Mouse (Mus musculus): ENCODE data around the gene Mindy2.

Gene Mindy2

DNA sequence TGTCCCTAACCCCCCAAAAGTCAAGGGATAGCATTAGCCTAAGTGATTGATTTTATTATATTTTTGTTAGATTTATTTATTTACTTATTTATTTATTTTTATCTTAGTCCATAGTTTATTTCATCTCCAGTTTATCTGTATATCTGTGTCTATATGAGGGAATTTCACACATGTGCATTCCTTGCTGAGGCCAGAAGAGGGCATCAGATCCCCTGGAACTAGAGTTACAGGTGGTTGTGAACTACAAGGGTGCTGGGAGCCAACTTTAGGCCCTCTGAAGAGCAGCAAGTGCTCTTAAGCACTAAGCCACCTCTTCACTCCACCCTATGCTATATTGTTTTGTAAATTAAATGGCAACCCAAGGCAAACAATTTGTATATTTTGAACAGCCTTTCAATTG is 11.1 kb upstream of the Mindy2 start:
- DNase-seq (ENCODE audit: low read depth, low spot score) = no peak

DNA sequence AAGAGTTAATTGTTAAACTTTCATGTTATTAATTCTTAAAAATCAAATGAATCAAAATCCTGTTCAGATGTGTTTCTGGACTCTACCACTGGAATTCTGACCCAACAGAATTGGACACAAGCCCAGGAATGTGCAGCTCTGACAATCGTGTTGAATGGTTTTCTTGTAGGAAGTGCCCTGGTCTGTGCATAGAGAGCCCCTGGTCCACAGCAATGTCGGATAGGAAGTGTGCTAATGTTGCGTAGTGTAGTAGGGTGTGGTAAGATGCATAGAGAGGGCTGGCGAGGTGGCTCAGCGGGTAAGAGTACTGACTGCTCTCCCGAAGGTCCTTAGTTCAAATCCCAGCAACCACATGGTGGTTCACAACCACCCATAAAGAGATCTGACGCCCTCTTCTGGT is 9.8 kb upstream of the Mindy2 start:
- DNase-seq (ENCODE audit: low read depth, low spot score) = peak; percentile 76

- no peak for DNase-seq (ENCODE audit: low read depth, low spot score)
Observed at GRCm38 (mm10) chr9:70665372-70666145, 8.6 kb upstream of the Mindy2 start.

DNA sequence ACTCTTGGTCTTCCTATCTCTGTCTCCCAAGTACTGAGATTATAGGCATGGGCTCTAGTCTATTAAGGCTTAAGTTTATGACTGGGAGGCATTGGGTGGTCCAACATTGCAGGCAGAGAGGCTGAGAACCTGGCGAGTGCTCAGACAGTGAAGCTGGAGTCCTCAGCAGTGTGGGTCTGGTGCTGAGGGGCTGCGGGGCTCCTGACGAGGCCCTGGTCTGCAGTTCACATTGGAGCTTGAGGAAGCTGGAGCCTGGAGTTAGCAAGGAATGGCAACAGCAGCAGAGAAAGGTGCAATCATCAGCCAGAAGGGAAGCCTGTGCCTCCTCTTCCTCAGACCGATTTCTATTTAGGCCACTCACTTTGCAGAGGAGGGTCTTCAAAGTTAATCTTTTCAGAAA is 7.9 kb upstream of the Mindy2 start:
- no peak for DNase-seq (ENCODE audit: low read depth, low spot score)

DNA sequence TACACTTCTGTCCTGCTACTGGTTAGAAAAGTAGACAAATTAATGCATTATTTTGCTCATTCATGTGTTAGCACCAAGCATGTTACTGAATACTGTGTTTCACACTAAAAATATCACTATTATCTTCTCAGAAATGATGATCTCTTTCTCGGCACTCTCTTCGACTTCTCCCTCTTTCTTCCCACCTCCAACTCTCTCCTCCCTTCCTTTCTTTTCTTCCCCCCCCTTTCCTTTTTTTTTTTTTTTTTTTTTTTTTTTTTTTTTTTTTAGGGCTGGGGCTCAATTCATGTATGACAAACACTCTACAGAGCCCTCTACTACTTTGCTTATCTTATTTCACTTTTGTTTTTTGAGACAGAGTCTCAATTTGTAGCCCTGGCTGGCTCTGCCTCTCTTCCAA is 1.3 kb upstream of the Mindy2 start:
- DNase-seq (ENCODE audit: low read depth, low spot score) = no peak

GRCm38 (mm10) chr9:70656130-70657007 is 605 bp downstream of the Mindy2 start, which contains the start of gene Gm10642:
Gene Gm10642, plus strand, starts transcription at chr9:70656251.
- DNase-seq (ENCODE audit: low read depth, low spot score) = peak; percentile 77

DNA sequence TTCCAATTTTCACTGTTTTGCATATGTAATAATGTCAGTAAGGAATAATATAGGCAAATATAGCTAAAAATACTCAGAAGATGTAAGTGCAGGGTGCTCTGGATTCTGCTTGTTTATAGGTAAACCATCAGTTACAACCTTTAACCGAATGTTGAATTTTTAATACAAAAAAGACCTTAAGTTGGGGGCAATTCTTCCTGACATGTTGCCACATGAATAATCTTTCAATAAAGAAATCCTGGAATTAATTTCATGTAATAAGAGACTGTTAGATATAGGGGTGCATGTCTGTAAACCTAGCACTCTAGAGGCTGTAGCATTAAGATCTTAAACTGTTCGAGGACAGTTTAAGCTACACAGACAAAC is 1.2 kb downstream of the Mindy2 start:
- DNase-seq (ENCODE audit: low read depth, low spot score) = no peak

DNA sequence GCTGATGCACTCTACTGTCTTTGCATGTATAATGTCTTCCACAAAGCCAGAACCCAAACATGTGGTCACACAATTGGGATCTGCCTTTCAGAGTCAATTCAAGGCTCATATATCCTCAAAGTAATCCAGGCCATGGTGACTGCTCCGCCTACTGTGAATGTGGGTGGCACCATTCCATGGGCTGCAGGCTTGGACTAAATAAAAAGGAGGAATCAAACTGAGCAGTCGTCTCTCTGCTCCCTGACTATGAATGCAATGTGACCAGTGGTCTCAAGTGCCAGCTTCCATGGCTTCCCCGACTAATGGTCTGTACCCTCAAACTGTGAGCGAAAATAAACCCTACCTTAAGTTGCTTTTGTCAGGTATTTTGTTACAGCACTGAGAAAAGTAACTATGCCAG is 2.5 kb downstream of the Mindy2 start:
- DNase-seq (ENCODE audit: low read depth, low spot score) = no peak

GRCm38 (mm10) chr9:70653875-70654274 is 3.1 kb downstream of the Mindy2 start:
- no peak for DNase-seq (ENCODE audit: low read depth, low spot score)

DNA sequence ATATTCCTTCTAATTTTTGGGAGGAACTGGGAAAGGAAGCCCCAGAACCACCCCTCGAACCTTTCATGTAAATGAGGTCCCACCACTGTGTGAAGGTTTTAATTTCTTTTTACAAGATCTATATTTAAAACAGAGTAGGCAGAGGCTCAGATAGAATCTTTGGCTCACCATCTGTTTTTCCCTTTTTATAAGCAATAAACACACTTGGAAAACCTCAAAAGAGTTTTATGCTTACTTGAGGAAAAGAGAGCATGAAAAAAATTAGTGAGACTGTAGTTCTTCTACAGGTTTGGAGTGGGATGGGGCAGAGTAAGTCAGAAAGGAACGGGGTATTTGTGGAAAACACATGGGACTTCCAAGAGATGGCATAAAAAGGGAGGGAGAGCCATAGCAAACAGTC is 4.8 kb downstream of the Mindy2 start:
- DNase-seq (ENCODE audit: low read depth, low spot score) = no peak

- no peak for DNase-seq (ENCODE audit: low read depth, low spot score)
Observed at GRCm38 (mm10) chr9:70650994-70651393, 6.0 kb downstream of the Mindy2 start.

- no peak for DNase-seq (ENCODE audit: low read depth, low spot score)
Observed at GRCm38 (mm10) chr9:70650260-70650659, 6.7 kb downstream of the Mindy2 start.

- peak; percentile 64 for DNase-seq (ENCODE audit: low read depth, low spot score)
Observed at GRCm38 (mm10) chr9:70636748-70637147, 20.2 kb downstream of the Mindy2 start.

GRCm38 (mm10) chr9:70631665-70632064 is 25.3 kb downstream of the Mindy2 start:
- DNase-seq (ENCODE audit: low read depth, low spot score) = peak; percentile 67

DNA sequence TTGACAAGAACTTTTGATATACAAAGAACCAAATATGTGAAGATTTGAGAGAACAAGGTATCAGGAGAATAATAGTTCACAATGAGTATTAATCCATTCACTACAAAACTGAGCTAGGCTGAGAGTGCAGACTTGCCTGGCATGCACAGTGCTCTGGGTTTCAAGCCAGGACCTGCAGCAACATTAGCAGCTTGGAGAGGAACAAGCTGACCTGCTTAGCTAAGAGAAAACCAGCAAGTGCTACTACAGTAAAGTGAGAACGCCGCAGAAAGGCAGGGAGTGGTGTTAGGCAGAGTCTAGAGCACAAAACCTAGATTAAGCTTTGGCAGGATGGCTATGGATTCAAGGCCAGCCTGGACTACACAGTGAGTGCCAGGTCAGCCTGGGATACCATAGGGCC is 27.3 kb downstream of the Mindy2 start:
- no peak for DNase-seq (ENCODE audit: low read depth, low spot score)

GRCm38 (mm10) chr9:70611026-70611673 is 45.8 kb downstream of the Mindy2 start:
- peak; percentile 15 for DNase-seq (ENCODE audit: low read depth, low spot score)

DNA sequence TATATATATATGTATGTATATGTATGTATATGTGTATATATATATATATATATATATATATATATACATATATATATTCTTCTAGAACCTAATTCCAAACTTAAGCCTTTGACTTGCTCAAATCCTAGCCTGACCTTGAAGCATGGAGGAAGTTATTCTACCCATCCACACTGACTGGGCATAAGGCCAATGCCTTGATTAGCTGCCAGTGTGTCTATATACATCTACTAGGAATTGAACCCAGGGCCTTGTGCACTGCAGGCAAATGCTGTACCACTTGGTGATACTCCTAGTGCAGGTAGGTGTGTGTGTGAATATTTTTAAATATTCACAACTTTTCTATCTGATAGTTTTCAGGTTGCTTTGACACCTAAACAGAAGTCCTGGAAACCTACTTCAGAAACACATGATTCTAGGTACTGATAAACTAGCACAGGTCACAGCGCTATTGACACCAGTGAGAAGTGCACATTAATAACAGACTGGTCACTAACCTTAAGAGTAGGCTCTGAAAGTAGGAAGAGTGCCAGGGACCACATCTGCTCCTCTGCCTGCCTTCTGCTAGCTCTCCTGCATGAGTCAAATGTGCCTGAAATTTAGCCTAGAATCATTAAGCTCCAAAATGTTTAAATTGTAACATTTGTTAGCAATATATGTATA is 54.7 kb downstream of the Mindy2 start:
- DNase-seq (ENCODE audit: low read depth, low spot score) = peak; percentile 10

GRCm38 (mm10) chr9:70598271-70598670 is 58.7 kb downstream of the Mindy2 start:
- DNase-seq (ENCODE audit: low read depth, low spot score) = no peak

DNA sequence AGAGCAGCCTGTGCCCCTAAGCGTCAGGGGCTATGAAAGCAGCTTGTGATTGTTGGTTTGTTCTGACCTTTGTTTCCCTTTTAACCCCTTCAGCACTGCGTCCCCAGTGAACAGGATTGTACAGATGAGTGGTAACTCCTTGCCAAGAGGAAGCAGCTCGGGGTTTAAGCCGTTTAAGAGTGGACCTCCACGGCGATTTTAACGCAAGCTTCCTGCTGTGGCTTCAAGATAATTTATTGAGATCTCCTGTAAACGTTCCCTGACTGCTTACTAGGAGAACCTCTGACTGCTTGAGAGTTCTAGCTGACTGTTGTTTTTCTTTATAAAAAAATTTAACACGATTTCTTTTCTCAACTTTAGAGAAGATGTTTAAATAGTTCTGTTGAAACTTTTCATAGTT is 65.5 kb downstream of the Mindy2 start:
- DNase-seq (ENCODE audit: low read depth, low spot score) = no peak

DNA sequence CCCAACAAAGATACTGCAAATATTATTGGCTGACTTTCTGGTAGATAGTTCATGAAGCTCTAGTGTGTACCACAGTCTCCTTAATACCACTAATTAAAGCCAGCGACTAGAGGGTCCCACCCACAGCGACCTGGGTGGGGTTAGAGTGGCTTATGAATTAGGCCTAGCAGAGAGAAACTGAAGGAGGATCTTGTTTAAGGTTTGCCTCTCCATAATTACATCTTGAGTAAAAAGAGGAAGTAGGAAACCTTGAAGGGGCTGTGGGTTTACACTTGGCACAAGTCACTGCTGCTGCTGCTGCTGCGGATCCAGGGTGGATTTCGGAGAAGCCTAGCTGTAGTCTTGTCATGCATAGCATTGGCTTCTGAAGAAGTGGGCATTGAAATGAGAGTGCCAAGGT is 66.2 kb downstream of the Mindy2 start:
- DNase-seq (ENCODE audit: low read depth, low spot score) = no peak

DNA sequence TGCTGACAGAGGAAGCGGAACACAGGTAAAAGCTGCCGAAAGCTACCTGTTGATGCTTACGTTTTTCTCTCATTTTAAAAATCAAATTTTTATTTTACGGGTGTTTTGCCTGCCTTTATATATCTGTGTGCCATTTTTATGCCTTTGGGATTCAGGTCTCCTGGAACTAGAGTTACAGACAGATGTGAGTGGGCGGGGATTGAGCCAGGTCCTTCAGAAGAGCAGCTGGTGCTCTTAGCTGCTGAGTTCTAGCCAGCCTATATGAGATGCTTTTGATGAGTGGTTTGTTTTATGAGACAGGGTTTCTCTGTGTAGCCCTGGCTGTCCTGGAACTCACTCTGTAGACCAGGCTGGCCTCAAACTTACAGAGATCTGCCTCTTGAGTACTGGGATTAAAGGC is 69.8 kb downstream of the Mindy2 start:
- no peak for DNase-seq (ENCODE audit: low read depth, low spot score)

- DNase-seq (ENCODE audit: low read depth, low spot score) = no peak
Observed at GRCm38 (mm10) chr9:70585172-70585571, 71.8 kb downstream of the Mindy2 start.
